Mouse (Mus musculus) thymus, postnatal 10 days (tissue): ENCODE results near the gene Aig1.
"Not testable (repeated sequence)": the region's sequence is repeated elsewhere in the genome, so short reads cannot be mapped to it uniquely, and the experiment has no call there.

Experiments used
- DNase-seq, 2 experiments: peaks; one replicate each; pipeline ENCODE4 v3.0.0; 2021; ENCODE audit warnings: low spot score in 2 of 2

Aig1 gene

DNA sequence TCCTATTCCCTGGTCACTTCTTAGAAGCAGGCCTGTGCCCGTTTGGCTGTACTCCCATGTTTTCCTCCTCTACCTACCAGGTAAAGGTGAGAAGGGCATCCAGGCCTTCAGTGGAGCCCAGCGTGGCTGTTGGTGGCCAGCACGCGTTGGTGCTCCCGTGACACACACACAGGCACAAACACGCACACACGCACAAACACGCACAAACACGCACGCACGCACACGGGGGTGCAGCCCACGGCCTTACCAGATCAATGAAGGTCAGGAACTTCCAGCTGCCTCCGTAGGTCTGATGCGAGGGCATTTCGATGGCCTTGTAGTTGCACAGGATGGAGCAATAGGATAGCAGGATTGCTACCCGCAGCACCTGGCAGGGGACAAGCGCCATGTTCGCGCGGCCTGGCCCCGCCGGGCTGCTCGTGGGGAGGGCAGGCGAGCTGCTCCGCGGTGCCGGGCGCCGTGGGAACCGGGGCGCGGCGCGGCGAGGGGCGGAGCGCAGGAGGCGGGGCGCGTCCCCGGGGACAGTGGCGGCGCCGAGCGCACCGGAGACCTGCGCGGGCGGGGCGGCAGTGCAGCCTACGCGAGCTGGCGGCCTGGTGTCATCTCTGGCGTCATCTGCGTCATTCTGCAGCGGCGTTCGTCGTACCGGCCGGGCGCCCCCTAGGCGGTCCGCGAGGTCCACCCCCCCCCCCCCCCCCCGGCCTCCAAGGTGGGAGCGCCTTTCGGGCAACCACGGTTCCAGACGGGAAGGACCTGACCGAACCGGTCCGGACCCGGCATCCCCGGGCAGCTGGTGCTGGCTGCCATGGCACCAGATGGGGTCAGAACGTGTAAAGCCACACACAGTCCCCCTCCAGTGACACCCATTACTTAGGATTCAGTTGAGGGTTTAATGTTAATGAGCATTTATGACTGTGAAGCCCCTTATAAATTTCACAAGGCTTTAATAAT, at the start of gene Aig1:
Gene Aig1 (minus strand): TSS at position 610 of the 951 bp plus-strand sequence.
- DNase-seq = peak; percentile 68 to 77

DNA sequence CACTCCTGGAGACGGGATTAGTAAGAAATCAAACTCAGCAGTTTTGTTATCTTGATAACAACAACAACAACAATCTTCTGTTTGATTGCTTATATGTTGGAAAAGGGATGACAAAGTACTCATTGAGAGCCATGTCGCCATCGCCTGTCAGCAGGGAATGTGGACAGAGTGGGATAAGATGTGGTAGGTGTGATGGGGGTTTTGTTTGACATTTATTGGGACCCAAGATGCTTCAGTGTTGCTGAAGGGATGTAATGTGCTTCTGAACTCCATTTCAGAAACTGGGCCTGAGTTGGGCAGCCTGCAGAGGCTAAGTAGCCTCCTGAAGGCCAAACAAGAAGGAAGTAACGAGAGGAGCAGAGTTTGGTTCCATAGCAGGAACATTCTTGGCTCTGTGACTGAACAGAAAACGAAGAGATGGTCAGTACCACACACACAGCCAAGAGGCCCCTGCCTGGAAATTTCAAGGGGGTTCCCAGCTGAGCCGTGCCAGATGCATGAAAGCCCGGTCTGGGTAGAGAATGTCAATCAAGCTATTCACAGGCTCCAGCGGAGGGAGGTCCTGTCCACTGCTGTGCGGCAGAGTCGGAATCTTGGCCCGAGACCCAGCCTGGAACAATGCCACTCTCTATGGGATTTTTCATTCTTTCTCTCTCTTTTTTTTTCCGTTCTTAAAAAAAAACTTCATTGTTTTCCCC, 48.0 kb upstream of the Aig1 start:
- no peak for DNase-seq

DNA sequence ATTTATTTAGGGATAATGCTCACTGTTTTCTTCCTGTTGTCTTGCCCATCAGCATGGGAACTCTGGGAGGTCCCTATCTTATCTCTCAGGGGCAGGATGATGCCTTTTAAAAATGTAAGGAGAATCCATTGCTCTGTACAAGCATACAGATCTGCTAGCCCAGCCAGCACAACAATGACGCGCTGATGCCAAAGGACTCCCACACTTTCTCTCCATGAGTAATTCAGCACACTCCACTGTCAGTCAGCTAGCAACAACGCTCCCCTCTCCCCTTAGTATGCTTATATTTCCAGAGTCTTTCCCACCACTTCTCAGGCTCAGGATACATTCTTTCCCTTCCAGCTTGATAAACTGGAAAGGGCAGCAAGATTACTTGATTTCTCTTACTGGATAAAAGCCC, 46.4 kb upstream of the Aig1 start:
- DNase-seq = no peak

DNA sequence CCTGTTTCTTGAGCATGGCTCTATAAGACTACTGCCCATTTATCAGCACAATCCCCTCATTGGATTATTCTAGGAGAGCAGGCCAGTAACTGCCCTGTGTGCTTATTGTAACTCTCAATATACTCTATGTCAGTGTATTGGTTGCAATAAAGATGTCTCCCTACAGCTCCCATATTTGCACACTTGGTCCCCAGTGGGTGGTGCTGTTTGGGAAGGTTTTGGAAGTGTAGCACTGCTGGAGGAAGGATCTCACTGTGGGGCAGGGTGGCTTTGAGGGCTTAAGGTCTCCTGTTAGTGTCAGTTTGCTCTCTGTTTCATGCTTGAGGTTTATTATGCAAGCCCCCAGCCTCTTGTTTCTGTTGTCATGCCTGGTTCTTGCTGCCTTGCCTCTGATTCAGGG, 44.9 kb upstream of the Aig1 start:
- peak; percentile 11 to 18 for DNase-seq

DNA sequence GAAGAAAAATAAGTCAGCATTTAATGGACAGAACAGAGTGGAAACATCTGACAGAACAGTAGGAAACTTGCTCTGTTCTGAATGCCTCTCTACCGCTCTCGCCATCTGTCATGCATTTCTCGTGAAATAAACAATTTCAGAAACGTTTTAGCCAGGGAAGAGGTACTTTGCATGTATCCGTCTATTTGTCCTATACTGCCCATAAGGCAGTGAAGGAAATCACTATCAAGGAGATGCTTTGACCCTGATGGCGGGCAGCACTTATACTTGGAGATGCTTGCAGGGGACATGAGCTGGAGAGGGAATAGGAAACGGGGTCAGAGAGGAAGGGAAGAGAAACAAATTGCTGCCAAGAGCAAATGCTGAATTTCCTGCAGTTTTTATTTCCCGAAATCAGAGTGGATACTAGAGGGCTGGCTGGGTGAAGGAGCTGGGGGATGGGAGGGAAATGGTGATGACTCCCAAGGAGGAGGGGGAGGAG, 37.5 kb upstream of the Aig1 start:
- DNase-seq = no peak

DNA sequence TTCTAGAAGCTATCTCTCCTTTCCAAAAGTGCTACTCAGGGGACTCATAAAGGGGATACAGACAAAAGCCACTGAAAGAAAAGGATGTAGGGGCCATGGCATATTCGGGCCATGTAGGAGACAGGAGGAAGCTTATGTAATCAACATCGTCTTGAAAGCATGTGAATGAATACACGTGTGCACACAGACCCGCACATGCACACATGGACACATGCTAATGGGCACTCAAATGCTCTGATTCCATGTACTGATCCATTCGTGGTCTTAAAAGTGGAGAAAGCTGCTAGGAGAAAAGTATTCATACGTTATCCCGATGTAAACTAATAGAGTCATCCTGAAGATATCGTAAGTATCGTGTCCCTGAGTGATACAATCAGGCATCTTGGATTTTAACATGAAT, 36.8 kb upstream of the Aig1 start:
- no peak for DNase-seq

DNA sequence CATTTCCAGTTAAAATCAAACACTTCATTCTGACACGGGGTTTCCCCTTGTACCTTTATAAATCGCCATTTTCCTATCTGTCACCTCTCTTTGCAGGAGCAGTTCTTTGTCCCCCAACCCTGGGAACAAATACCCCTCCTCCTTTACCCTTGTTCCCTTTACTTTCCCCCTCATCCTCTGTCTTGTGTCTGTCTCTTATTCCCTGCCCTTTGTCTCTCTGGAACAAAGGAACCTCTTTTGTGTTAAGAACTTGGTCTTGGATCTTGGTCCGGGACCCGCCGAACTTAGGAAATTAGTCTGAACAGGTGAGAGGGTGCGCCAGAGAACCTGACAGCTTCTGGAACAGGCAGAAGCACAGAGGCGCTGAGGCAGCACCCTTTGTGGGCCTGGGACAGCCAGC, 24.0 kb upstream of the Aig1 start:
- DNase-seq = not testable (repeated sequence)

DNA sequence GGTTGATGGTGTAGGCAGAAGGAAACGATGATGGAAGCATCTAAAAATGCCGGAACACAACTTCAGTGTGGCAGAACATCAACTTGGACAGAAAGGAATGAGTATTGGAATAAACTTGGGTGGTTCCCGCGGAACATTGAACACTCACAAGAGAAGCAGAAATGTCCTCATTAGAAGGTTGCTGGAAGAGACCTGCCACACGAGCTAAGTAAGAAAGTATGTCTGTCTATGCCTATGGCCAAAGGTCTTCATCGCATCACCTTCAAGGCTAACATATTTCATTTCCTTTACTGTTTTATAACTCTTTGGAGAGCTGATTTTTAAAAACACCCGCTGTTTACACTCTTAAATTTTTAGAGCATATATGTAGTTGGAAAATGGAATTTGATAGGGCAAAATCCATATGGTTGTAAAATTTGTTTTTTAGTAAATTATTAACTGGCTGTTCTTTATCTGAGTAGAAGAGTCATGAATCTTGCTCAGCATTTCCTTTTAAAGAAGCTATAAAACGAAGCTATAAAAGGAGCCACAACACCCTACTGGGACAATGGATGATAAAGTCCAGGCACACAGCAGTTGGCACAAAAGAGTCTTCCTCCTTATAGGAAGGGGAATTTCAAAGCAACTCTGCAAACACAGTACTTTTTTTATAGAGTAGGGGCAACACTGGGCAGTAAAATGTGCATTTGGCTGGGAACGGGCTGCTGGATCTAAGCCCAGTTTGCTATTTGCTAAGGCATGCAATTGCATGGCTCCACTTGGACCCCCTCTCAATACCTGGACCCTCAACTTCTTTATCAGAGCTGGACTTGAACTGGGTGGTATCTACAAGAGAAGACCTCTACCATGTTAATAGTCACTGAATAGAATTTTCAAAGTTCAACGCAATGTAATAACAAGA, 14.4 kb upstream of the Aig1 start:
- DNase-seq = no peak

DNA sequence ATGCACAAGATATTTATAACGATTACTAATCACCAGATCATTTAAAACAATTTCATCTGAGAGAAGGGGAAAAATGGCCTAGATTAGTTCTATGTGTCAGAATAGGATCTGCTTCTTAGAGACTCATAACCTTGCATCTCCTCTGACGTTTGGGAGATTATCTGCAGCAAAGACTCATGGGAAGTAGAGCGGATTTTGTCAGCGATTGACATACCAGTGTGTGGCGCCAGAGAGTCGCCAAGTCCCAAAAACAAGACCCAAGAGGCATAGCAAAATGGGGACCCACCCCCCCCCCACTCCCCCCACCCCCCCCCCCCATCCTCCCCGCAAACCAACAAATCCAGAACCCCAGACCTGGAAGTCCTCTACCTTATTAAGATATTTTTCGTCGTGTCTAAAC, 13.7 kb upstream of the Aig1 start:
- DNase-seq = peak in 1 of 2 experiments; percentile 25

DNA sequence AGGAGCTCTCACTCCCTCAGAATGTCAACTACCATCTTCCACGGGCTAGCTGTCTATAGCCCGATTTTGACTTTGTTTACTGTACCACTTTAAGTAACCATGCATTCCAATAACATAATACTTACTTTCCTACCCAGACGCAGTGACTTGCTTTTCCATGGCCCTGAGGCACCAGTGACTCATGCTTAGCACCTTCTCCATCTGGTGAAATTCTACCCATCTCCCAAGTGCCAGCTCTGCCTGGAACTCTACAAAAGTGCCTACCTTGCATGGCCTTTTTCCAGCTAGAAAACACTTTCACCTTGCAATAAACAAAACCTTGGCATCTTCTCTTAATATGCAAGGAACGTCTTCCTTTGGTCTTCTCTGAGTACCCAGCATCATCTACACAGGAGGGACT, 9.9 kb upstream of the Aig1 start:
- no peak for DNase-seq

DNA sequence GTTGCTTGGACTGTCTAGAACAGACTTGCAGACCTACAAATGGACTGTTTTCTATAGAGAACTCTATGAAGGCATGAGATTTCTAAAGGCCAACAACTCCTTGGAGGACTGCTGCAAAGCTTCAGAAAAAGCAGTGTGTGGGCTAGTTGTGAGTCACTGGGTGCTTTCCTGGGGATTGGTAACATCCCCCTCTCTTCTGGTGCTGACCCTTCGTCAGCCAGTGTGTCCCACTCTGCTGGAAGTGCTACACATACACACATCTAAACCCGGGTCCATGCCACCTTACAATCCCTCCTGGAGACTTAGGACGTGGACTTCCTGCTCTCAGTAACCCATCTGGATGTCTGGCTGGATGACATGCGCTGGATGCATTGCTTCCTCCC, 6.2 kb upstream of the Aig1 start:
- no peak for DNase-seq

DNA sequence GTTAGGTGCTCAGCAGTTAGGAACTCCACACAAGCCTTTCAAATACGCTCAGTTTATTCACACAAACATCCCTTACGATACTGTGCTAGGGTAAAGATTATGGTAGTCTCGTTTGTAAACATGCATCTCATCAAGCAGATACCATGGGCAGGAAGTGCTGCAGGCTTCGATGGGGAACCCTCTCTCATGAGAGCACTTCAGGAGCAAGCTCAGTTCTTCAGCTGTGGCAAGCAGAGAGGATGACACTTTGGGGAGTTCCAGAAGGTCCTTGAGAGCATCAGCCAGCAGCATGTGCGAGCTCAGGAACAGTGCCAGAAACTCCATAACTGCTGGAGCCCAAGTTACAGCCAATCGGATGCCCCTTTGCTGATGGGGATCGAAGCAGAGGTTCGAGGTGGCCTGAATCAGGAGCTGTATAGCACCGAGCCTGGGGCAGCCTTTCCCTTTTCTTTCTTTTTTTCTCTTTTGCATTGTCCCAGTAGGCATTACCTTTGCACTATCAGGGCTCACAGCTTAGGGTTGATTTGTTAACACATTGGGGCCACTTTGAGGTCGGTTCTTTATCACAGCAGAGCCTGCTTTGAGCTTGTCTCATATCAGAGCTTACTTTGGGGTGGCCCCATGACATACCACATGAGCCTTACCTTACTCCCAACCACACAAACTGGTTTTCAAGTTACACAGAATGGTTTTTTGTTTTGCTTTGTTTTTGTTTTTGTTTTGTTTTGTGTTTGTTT, 5.7 kb upstream of the Aig1 start:
- no peak for DNase-seq

DNA sequence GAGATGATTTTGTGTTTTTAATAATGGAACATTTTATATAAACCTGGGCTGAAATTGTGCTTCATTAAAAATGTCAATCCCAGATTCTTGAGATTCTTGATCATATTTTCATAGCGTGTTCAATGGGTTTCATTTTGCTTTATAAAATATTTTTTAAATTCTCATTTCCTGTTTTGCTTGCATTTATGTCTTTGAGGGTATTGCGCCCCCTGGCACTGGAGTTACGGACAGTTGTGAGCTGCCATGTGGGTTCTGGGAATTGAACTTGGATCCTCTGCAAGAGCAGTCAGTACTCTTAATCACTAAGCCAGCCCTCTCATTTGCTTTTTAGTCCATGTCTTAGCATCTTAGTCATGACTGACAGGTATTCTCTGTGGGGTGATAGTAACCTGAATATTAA, 1.8 kb upstream of the Aig1 start:
- DNase-seq = no peak

DNA sequence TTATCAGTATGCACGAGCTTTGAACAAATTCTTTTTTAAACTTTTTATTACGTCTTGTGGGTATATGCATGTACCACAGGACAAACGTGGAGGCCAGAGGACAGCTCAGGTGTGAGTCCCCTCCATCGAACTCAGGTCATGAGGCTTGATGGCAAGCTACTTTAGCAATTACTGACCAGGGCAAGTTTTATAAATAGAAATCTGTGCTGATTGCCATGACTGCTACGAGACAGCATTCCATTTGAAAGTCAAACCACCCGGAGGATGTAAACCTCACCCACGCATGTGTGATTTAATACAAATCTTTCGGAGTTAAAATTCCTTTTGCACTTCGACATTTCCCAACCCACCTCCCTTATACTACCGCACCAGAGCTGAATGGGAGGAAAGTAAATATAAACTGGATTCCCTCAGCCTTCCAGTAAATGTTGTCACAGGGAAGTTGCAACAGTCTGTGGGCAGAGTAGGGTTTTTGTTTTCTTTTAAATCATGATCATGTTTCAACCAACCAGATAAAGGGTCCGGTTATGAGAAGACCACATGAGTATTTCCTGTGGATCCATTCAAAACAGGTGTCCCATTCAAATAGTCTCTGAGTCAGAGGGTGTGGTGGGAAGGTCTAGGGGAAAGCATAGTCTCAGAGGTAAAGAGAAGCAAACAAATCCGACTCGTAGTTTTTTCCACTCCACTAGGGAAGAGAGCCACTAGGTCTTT, 699 bp upstream of the Aig1 start:
- no peak for DNase-seq

DNA sequence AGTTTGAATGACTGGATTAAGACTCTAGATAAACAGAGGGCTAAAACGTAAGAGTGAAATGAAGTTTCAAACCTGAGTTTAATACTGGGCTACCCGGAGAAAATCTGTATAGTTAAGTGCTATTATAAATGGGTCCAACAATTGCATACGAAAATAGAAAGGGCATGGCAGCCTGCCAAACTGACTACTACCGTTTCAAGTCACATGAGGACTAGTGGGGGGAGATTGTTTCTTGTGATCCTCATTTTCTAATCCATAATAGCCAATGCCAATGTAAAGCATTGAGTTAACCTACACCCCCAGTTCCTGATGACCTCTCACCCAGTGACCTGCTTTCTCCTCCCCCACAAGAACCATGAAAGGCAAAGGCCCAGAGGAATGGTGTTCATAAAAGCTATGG, 2.4 kb downstream of the Aig1 start:
- DNase-seq = no peak

DNA sequence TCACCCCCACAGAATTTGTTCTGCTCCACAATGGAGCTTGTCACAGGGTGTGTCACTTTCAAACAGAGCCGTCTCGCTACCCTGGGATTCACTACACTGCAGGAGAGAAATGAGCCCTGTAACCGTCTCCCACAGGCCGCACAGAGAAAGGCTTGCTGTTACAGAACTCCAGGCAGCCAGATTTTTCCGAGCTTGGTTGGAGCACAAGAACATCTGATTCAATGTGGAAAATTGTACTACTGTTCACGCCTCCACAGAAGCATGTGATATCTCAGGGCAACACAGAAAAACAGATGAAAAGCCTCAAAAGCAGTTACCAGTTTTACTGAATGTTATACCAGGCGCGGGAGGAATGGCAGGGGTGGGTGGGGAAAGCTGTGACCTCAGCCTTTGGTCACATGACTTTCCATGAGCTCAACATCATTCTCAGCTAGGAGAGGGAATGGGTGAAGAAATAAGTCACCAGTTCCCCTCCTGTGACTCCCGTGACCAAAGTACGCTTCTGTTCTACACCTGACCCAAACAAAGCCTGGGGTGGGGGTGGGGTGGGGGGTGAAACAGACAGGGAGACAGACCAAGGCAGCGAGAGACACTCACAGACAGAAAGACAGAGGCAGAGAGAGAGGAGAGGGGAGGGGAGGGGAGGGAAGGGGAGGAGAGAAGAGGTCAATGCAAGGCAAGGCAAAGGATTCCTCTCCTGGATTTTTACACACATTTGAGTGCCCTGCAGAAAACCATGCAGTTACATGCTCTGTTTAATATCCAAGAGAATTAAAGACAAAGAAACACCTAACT, 7.5 kb downstream of the Aig1 start:
- no peak for DNase-seq

DNA sequence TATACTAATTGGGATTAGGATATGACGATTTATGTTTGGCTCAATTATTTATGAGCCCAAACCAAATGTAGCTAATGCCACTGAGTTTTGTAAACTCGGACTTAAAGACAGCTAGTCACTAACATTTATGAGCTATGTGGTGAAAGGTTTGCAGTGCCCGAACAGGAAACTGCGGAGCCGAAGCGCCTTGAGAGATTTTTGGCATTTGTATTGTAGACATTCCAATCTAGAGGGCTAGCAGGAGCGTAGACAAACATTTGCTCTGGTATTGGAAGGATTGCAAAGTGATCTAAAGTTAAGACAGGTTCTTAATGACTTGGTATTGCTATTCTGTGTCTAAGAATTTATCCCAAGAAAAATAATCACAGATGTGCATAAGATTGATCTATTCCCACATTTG, 12.3 kb downstream of the Aig1 start:
- no peak for DNase-seq

DNA sequence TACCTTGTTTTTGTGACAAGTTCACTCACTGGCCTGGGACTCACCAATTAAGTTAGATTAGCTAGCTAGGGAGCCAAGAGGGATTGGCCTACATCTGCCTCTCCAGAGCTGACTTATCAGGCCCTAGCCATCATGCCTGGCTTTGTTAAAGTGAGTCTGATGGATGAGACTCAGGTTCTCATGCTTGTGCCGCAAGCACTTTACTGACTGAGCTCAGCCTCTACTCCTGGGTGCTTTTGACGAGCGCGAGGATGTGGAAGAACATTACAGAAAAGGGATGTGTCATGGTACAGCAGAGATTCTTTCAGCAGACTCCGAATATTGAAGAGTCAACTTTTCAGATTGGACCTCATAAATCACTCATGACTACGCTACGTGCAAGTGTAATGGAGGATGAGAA, 12.8 kb downstream of the Aig1 start:
- no peak for DNase-seq

DNA sequence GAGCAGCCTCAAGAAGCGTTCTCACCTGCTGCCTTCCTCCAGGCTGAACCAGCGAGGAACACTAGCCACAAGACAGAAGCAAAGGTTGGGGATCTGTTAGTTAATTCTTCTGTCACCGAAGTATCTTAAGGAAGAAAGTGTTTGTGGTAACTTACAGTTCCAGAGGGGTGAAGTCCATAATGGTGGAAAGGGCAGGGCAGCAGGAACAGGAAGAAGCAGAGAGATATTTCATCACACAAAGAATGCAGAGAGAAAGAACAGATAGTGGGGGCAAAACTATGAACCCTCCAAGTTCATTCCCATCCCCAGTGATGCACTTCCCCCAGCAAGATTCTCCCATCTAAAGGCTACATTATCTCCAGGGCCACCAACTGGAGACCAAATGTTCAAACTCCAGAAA, 13.7 kb downstream of the Aig1 start:
- DNase-seq = no peak

DNA sequence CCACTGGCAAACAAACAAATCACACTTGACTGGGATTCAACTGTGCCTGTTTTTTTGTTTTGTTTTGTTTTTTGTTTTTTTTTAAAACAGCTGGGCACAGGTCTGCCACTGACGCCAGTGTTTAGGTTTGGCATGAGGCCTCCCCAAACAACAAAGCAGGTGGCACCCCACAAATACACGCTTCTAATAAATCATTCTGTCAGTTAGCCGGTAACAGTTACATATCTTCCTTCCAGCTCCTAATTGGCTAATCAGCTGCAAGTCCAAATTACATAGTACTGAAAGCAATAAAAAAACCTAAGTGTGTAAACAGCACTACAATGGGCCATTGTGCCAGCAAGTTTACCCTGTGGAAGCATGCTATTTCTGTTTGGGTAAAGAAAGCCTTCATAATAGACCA, 18.7 kb downstream of the Aig1 start:
- DNase-seq = no peak
